Mouse (Mus musculus): Measurements from ENCODE around the gene Ppp1r1a. TPM values are rescaled to one million over a fixed set of nuclear protein-coding genes. Genes with fewer than 3 reads are reported as not detected.

Ppp1r1a gene
- polyA plus RNA-seq, 1 experiment from 2014 or later: 18.1 TPM

DNA sequence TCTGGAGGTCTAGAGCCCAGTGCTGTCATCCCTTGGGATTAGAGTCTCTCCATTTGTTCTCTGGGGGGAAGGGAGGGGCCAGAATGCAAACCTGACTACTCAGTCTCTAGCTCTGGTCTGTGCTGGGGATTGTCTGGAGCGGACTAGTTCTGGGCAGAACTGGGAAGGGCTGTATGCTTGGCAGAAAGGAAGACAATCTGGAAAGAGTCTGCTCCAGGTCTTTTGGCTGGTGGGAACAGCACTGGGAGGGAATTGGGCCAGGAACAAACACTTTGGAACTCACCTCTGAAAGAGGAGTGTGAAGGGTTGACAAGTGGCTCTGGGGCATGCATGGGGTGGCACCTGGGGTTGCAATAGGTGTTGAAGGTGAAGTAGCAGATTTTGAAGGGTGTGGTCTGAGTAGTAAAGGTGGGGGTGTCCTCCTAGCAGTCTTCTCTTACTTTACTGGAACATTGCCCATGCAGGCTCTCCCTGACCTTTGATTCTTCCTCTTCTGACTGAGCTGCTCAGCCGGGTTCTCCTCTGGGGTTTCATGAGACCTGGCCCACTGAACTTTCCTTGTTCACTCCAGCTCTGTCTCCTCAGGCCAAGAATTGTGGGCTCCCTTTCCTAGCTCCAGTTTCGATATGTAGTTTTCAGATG lies 15.2 kb downstream of the Ppp1r1a start:
- 63% methylated on average over 3 of the region's 3 CpGs for WGBS
- no peak for DNase-seq (ENCODE audit: low spot score)
- Histone ChIP-seq H3K9ac (ENCODE audit: low read depth, low read length) (no peak overlapping the region), H3K36me3 (ENCODE audit: control insufficient read depth, insufficient read depth, low read length) (0 out of 2 replicates have a peak, but pooled peaks cover 3% of the 10 kb centered on the region), H3K4me2 (ENCODE audit: low read depth, low read length) (no peak overlapping the region), H3K9me3 (ENCODE audit: control insufficient read depth, low read length) (no peaks in the 10 kb centered on the region), H3K4me3 (ENCODE audit: low read depth, low read length) (no peak overlapping the region), H3K27me3 (replicated peaks; ENCODE audit: control insufficient read depth, insufficient read depth, low read length) (no peaks in the 10 kb centered on the region), H3K4me1 (ENCODE audit: control insufficient read depth, insufficient read depth, low read length) (peaks cover 17% of the 10 kb centered on the region), H3K27ac (replicated peaks; ENCODE audit: low read depth, low read length) (no peak overlapping the region)
- no peak for ATAC-seq (ENCODE audit: low read depth)

DNA sequence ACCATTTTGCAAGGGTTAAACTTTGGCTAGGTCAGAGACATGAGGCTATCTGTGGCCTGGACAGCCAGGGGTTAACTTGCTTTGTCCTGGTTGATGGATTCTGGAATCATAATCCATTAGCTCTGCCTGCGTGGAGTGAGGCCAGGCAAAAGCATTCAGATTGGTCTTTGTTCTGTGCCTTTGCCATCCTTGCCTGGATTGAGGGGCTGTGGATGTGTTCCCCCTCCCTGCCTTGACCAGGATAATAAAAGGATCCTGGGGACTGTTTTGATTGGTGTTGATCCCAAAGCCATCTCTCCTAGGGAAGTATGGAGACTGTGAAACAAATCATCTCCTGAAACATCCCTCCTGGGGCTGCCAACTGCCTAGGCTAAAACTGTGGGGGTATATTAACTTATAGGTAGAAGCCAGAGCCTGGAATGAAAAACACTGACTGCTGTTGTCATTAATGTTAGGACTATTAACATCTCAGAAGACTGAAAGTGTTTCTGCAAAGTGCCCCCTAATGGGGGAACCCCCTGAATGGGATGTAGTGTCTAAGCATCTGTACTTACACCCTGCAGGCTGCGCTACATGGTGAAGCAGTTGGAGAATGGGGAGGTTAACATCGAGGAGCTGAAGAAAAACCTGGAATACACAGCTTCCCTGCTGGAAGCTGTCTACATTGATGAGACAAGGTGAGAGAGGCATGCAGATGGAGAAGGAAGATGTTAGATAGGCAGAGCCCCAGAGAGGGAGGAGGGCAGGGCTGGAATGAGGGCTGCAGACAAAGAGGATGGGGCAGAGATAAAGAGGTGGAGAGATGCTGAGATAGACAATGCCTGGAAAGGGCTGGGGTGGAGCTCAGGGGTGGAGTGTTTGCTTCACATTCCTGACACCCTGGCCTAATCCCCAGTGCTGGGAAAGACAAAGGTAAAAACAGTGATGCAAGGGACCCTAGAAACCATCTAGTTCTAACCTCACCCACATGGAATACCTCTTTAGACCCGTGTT lies 18.1 kb downstream of the Ppp1r1a start:
- H3K36me3 ChIP-seq (ENCODE audit: control insufficient read depth, insufficient read depth, low read length): no peaks in the 10 kb centered on the region
- H3K27ac ChIP-seq (replicated peaks; ENCODE audit: low read depth, low read length): peak overlapping the region; percentile 40; the same call in 1 of the 2 replicates
- no peak overlapping the region for H3K4me2 ChIP-seq (ENCODE audit: low read depth, low read length)
- WGBS: 23% methylated on average over 4 of the region's 4 CpGs
- H3K4me1 ChIP-seq (ENCODE audit: control insufficient read depth, insufficient read depth, low read length): peaks cover 24% of the 10 kb centered on the region
- DNase-seq (ENCODE audit: low spot score): peak; percentile 56
- H3K4me3 ChIP-seq (ENCODE audit: low read depth, low read length): no peak overlapping the region
- H3K9me3 ChIP-seq (ENCODE audit: control insufficient read depth, low read length): no peaks in the 10 kb centered on the region
- no peaks in the 10 kb centered on the region for H3K27me3 ChIP-seq (replicated peaks; ENCODE audit: control insufficient read depth, insufficient read depth, low read length)
- peak; percentile 67; the same call in 1 of the 2 replicates for ATAC-seq (ENCODE audit: low read depth)
- no peak overlapping the region for H3K9ac ChIP-seq (ENCODE audit: low read depth, low read length)

DNA sequence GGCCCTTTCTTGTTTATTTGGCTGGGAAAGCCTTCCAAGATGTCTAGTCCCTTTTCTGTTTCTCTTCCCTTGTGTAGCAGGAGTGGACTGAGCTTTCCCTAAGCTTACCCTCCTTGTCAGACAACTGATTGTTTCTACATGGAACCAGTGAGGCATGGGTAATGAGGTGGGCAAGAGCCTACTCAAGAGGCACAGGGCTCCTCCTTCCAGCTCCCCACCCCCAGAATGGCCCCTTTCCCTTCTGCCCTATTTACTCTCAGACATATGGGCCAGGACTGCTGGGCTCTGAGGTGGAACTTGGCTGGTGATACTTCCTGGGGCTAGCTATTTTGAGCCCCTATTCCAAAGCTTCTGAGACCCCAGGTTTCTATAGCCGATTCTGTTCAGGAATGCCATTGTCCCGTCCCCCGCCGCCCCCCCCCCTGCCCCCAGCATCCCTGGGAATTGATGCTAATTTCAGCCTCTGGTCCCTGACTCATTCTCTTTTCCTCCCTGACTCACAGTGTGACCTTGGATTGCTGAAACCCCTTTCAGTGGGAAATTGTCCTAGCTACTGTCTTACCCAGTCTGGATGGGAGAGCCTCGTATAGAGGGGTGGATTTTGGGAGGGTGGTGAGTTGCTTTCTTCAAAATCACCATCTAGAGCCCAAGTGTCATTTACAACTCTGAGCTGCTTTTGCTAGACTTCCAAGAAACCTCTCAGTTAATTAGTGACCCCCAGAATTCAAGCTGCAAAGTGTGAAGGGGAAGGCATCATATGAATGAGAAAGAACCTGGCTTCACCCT lies 19.0 kb downstream of the Ppp1r1a start:
- peak; percentile 68 for DNase-seq (ENCODE audit: low spot score)
- no peaks in the 10 kb centered on the region for H3K36me3 ChIP-seq (ENCODE audit: control insufficient read depth, insufficient read depth, low read length)
- 13% methylated on average over 4 of the region's 5 CpGs for WGBS
- no peak overlapping the region for H3K4me3 ChIP-seq (ENCODE audit: low read depth, low read length)
- H3K9ac ChIP-seq (ENCODE audit: low read depth, low read length): no peak overlapping the region
- ATAC-seq (ENCODE audit: low read depth): peak; percentile 48; the same call in 1 of the 2 replicates
- H3K27me3 ChIP-seq (replicated peaks; ENCODE audit: control insufficient read depth, insufficient read depth, low read length): no peaks in the 10 kb centered on the region
- H3K4me2 ChIP-seq (ENCODE audit: low read depth, low read length): no peak overlapping the region
- H3K9me3 ChIP-seq (ENCODE audit: control insufficient read depth, low read length): no peaks in the 10 kb centered on the region
- H3K27ac ChIP-seq (replicated peaks; ENCODE audit: low read depth, low read length): peak overlapping the region; percentile 63; the same call in 1 of the 2 replicates
- H3K4me1 ChIP-seq (ENCODE audit: control insufficient read depth, insufficient read depth, low read length): peaks cover 27% of the 10 kb centered on the region

GRCm38 (mm10) chr15:103514914-103515313 lies 22.9 kb downstream of the Ppp1r1a start:
- H3K27ac ChIP-seq (replicated peaks; ENCODE audit: low read depth, low read length): no peak overlapping the region
- no peak for ATAC-seq (ENCODE audit: low read depth)
- 0 out of 2 replicates have a peak overlapping the region, but pooled peaks have one; percentile 32 for H3K4me3 ChIP-seq (ENCODE audit: low read depth, low read length)
- 30% methylated on average over 3 of the region's 3 CpGs for WGBS
- H3K9me3 ChIP-seq (ENCODE audit: control insufficient read depth, low read length): no peaks in the 10 kb centered on the region
- peak overlapping the region; percentile 56 for H3K4me2 ChIP-seq (ENCODE audit: low read depth, low read length)
- DNase-seq (ENCODE audit: low spot score): no peak
- no peaks in the 10 kb centered on the region for H3K27me3 ChIP-seq (replicated peaks; ENCODE audit: control insufficient read depth, insufficient read depth, low read length)
- peaks cover 31% of the 10 kb centered on the region for H3K4me1 ChIP-seq (ENCODE audit: control insufficient read depth, insufficient read depth, low read length)
- H3K36me3 ChIP-seq (ENCODE audit: control insufficient read depth, insufficient read depth, low read length): no peaks in the 10 kb centered on the region
- no peak overlapping the region for H3K9ac ChIP-seq (ENCODE audit: low read depth, low read length)

DNA sequence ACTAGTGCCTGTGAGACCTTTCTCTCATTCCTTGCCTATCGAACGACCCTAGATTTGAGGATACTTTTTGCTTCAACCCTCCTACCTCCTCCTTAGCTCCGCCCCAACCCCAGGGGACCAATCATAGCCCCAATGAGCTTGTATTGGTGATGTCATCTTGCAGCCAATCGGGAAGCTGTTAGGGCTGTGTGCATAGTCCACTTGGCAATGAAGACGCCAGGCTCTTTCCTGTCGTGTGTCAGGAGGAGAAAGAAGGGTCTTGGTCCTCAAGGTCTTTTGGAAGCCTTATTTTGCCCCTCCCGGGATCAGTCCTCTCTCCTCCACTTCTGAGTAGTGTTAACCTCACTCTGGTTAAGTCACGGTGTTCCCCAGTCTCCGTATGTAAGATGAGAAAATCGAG lies 23.7 kb downstream of the Ppp1r1a start:
- WGBS: 2% methylated on average over 10 of the region's 10 CpGs
- peak overlapping the region; percentile 32 for H3K4me3 ChIP-seq (ENCODE audit: low read depth, low read length)
- H3K9ac ChIP-seq (ENCODE audit: low read depth, low read length): peak overlapping the region; percentile 53; the same call in 1 of the 2 replicates

DNA sequence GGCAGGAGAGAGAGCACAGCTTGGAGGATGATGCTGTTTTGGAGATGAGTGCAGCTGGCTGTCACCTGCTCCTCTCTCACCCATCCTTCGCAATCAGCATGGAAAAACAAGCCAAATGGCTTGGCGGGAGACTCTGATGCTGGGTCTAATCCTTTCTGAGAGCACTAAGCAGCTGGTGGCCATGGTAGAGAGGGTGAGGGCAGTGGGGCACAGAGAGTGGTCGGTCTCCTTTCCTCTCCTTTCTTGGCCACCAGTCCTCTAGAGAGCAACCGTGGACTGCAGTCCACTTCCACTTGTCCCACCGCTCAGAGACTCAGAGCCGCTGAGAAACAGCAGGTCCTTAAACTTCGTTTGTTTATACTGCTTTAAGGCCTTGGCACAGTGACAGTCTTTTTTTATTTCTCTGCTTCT lies 24.2 kb downstream of the Ppp1r1a start:
- no peak for DNase-seq (ENCODE audit: low spot score)
- Histone ChIP-seq H3K4me3 (ENCODE audit: low read depth, low read length) (peak overlapping the region; percentile 32), H3K9ac (ENCODE audit: low read depth, low read length) (0 out of 2 replicates have a peak overlapping the region, but pooled peaks have one; percentile 15), H3K27me3 (replicated peaks; ENCODE audit: control insufficient read depth, insufficient read depth, low read length) (no peaks in the 10 kb centered on the region), H3K9me3 (ENCODE audit: control insufficient read depth, low read length) (no peaks in the 10 kb centered on the region), H3K27ac (replicated peaks; ENCODE audit: low read depth, low read length) (0 out of 2 replicates have a peak overlapping the region, but pooled peaks have one; percentile 25), H3K36me3 (ENCODE audit: control insufficient read depth, insufficient read depth, low read length) (no peaks in the 10 kb centered on the region), H3K4me1 (ENCODE audit: control insufficient read depth, insufficient read depth, low read length) (peaks cover 19% of the 10 kb centered on the region), H3K4me2 (ENCODE audit: low read depth, low read length) (peak overlapping the region; percentile 56)
- 9% methylated on average over 7 of the region's 7 CpGs for WGBS
- ATAC-seq (ENCODE audit: low read depth): peak; percentile 48

More for the DNA sequence above, 23.7 kb downstream of the Ppp1r1a start:
- H3K36me3 ChIP-seq (ENCODE audit: control insufficient read depth, insufficient read depth, low read length): no peaks in the 10 kb centered on the region
- H3K27me3 ChIP-seq (replicated peaks; ENCODE audit: control insufficient read depth, insufficient read depth, low read length): no peaks in the 10 kb centered on the region
- DNase-seq (ENCODE audit: low spot score): peak; percentile 97
- H3K4me1 ChIP-seq (ENCODE audit: control insufficient read depth, insufficient read depth, low read length): peaks cover 24% of the 10 kb centered on the region
- ATAC-seq (ENCODE audit: low read depth): peak; percentile 95
- H3K9me3 ChIP-seq (ENCODE audit: control insufficient read depth, low read length): no peaks in the 10 kb centered on the region
- H3K4me2 ChIP-seq (ENCODE audit: low read depth, low read length): peak overlapping the region; percentile 56
- H3K27ac ChIP-seq (replicated peaks; ENCODE audit: low read depth, low read length): no peak overlapping the region

DNA sequence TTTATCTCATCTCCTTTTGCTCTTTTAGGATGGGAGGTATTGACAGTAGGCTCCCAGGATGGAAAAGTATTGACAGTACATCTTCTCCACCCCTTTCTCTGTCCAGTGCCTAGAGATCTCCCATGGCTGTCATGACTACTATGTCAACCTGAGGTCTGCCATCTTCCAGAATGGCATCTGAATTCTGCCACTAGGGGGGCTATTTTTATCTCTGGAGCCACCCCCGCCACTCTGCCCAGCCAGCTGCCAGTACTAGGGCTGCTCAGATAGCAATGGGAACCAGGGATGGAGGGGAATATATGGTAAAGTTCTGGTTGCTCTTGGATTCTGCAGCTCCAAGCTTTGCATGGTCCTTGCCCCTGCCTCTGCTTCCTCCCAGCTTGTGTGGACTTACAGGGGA lies 26.2 kb downstream of the Ppp1r1a start:
- H3K36me3 ChIP-seq (ENCODE audit: control insufficient read depth, insufficient read depth, low read length): no peaks in the 10 kb centered on the region
- no peak overlapping the region for H3K4me2 ChIP-seq (ENCODE audit: low read depth, low read length)
- peaks cover 15% of the 10 kb centered on the region for H3K4me1 ChIP-seq (ENCODE audit: control insufficient read depth, insufficient read depth, low read length)
- H3K9me3 ChIP-seq (ENCODE audit: control insufficient read depth, low read length): no peaks in the 10 kb centered on the region
- no peaks in the 10 kb centered on the region for H3K27me3 ChIP-seq (replicated peaks; ENCODE audit: control insufficient read depth, insufficient read depth, low read length)
- no peak overlapping the region for H3K4me3 ChIP-seq (ENCODE audit: low read depth, low read length)
- 42% methylated on average over 1 of the region's 1 CpGs for WGBS
- H3K27ac ChIP-seq (replicated peaks; ENCODE audit: low read depth, low read length): no peak overlapping the region
- DNase-seq (ENCODE audit: low spot score): no peak
- no peak overlapping the region for H3K9ac ChIP-seq (ENCODE audit: low read depth, low read length)
- ATAC-seq (ENCODE audit: low read depth): no peak

DNA sequence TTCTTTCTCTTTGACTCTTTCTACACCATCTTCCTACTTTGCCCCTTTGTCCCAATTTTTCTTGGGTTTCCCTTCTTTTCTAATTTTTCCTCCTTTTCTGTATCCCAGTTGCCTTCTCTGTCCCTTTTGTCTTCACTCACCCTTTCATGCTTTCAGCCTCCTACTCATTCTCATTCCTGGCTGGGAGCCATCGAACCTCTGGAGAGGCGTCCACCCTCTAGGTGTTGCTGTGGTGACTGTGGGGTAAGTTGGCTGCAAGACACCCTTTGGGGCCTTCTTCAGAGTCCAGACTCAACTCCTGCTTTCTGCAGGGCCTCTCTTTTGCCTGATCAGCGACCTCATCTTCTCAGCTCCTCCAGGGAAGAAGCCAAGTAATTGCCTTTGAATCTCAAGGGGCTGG lies 28.5 kb downstream of the Ppp1r1a start:
- ATAC-seq (ENCODE audit: low read depth): no peak
- no peaks in the 10 kb centered on the region for H3K9me3 ChIP-seq (ENCODE audit: control insufficient read depth, low read length)
- WGBS: 63% methylated on average over 3 of the region's 3 CpGs
- H3K9ac ChIP-seq (ENCODE audit: low read depth, low read length): no peak overlapping the region
- peaks cover 7% of the 10 kb centered on the region for H3K4me1 ChIP-seq (ENCODE audit: control insufficient read depth, insufficient read depth, low read length)
- peaks cover 8% of the 10 kb centered on the region for H3K27me3 ChIP-seq (replicated peaks; ENCODE audit: control insufficient read depth, insufficient read depth, low read length)
- no peak overlapping the region for H3K4me2 ChIP-seq (ENCODE audit: low read depth, low read length)
- no peak overlapping the region for H3K4me3 ChIP-seq (ENCODE audit: low read depth, low read length)
- no peaks in the 10 kb centered on the region for H3K36me3 ChIP-seq (ENCODE audit: control insufficient read depth, insufficient read depth, low read length)
- no peak for DNase-seq (ENCODE audit: low spot score)
- no peak overlapping the region for H3K27ac ChIP-seq (replicated peaks; ENCODE audit: low read depth, low read length)
